Mouse (Mus musculus) spleen, postnatal 36 days (tissue): ENCODE data around the gene Reln.

ENCODE experiments used
- DNase-seq, 2 experiments: peaks; one replicate each; pipeline ENCODE4 v3.0.0; 2022; ENCODE audit warnings: low spot score in 2 of 2, mixed read lengths in 1 of 2

Reln gene

GRCm38 (mm10) chr5:22223940-22224339 is 120.6 kb downstream of the Reln start:
- no peak for DNase-seq

- no peak for DNase-seq
Observed at GRCm38 (mm10) chr5:22208311-22209021, 136.0 kb downstream of the Reln start.

GRCm38 (mm10) chr5:22197926-22198325 is 146.6 kb downstream of the Reln start:
- DNase-seq: no peak

GRCm38 (mm10) chr5:22196891-22197290 is 147.6 kb downstream of the Reln start:
- no peak for DNase-seq

GRCm38 (mm10) chr5:22196476-22196875 is 148.0 kb downstream of the Reln start:
- no peak for DNase-seq

- no peak for DNase-seq
Observed at GRCm38 (mm10) chr5:22195352-22195941, 149.1 kb downstream of the Reln start.

- no peak for DNase-seq
Observed at GRCm38 (mm10) chr5:22191784-22192183, 152.7 kb downstream of the Reln start.

GRCm38 (mm10) chr5:22190333-22190732 is 154.2 kb downstream of the Reln start:
- DNase-seq: no peak

- DNase-seq: no peak
Observed at GRCm38 (mm10) chr5:22187599-22187998, 156.9 kb downstream of the Reln start.

GRCm38 (mm10) chr5:22176480-22176879 is 168.0 kb downstream of the Reln start:
- no peak for DNase-seq

GRCm38 (mm10) chr5:22171336-22171735 is 173.2 kb downstream of the Reln start:
- DNase-seq: no peak

- no peak for DNase-seq
Observed at GRCm38 (mm10) chr5:22164060-22164934, 180.2 kb downstream of the Reln start.

GRCm38 (mm10) chr5:22160935-22161334 is 183.6 kb downstream of the Reln start:
- no peak for DNase-seq

- no peak for DNase-seq
Observed at GRCm38 (mm10) chr5:22158754-22159153, 185.7 kb downstream of the Reln start.

- no peak for DNase-seq
Observed at GRCm38 (mm10) chr5:22153601-22154000, 190.9 kb downstream of the Reln start.

GRCm38 (mm10) chr5:22141821-22142220 is 202.7 kb downstream of the Reln start:
- DNase-seq: no peak

GRCm38 (mm10) chr5:22139015-22139414 is 205.5 kb downstream of the Reln start:
- DNase-seq: no peak

- DNase-seq: no peak
Observed at GRCm38 (mm10) chr5:22134402-22134801, 210.1 kb downstream of the Reln start.

- no peak for DNase-seq
Observed at GRCm38 (mm10) chr5:22131730-22132522, 212.6 kb downstream of the Reln start.

- DNase-seq: no peak
Observed at GRCm38 (mm10) chr5:22127583-22127982, 216.9 kb downstream of the Reln start.

GRCm38 (mm10) chr5:22119296-22119695 is 225.2 kb downstream of the Reln start:
- DNase-seq: no peak

GRCm38 (mm10) chr5:22118456-22118855 is 226.0 kb downstream of the Reln start:
- no peak for DNase-seq
